Mouse (Mus musculus) monocyte, adult 5-6 weeks (primary cell): ENCODE measurements around the gene Gm3020. TPM values are rescaled to one million over a fixed set of nuclear protein-coding genes. Genes with fewer than 3 reads are reported as not detected.
"Not testable (repeated sequence)": the region's sequence is repeated elsewhere in the genome, so short reads cannot be mapped to it uniquely, and the experiment has no call there.

Experiments
- ATAC-seq: fragments of 153-309, 156-312 bp; replicated peaks from 2 replicates; pipeline ENCODE4 v1.8.0; 2017; ENCODE audit warnings: mild to moderate bottlenecking; ENCODE audit not compliant: low TSS enrichment, insufficient number of reproducible peaks, severe bottlenecking, poor library complexity, low FRiP score
- total RNA-seq: library from RNA; stranded (forward); fragments of 200-1000, 200-491, 200-594 nt; gene quantifications from 3 replicates; pipeline ENCODE4 v1.2.3, GENCODE M21; 2017

Gene Gm3020
- total RNA-seq: not detected in 3 replicates

- not testable (repeated sequence) for ATAC-seq
Measured at GRCm38 (mm10) chr14:3651730-3652129, at the start of gene Gm3020. TSS of gene Gm3020 (plus strand) at chr14:3652030.

- ATAC-seq: not testable (repeated sequence)
Measured at GRCm38 (mm10) chr14:3634212-3634611, 17.6 kb upstream of the Gm3020 start, which contains the start of gene Gm3012. TSS of gene Gm3012 (plus strand) at chr14:3634512.

- not testable (repeated sequence) for ATAC-seq
Measured at GRCm38 (mm10) chr14:3688483-3688882, 36.7 kb downstream of the Gm3020 start, which contains the start of gene Gm3043. TSS of gene Gm3043 (plus strand) at chr14:3688783.

Other genes starting within 250 kb of the Gm3020 start
- not detected in 3 replicates for gene Gm10409, start 239.4 kb upstream of the Gm3020 start, total RNA-seq
- not detected in 3 replicates for gene Gm3005, start 223.9 kb upstream of the Gm3020 start, total RNA-seq
- not detected in 3 replicates for gene Gm10408, start 202.7 kb upstream of the Gm3020 start, total RNA-seq
- not detected in 3 replicates for gene Gm3012, start 17.5 kb upstream of the Gm3020 start, total RNA-seq
- gene Gm3043, start 36.8 kb downstream of the Gm3020 start, total RNA-seq: not detected in 3 replicates
- gene Gm3002, start 158.0 kb downstream of the Gm3020 start, total RNA-seq: not detected in 3 replicates
- not detected in 3 replicates for gene Gm3033, start 194.2 kb downstream of the Gm3020 start, total RNA-seq
- not detected in 3 replicates for gene Gm2916, start 232.1 kb downstream of the Gm3020 start, total RNA-seq